In the genomic region with DNA sequence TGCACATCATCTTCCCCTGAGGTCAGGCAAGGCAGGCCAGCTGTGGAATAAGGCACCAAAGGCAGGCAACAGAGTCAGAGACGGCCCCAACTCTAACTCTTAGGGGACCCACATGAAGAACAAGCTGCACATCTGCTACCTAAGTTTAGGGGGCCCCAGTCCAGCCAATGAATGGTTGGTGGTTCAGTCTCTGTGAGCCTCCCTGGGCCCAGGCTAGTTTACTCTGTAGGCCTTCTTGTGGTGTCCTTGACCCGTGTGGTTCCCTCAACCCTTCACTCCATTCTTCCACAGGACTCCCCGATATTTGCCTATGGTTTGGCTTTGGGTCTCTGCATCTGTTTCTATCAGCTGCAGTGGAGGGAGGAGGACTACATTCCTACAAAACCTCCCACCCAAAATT, we compare ENCODE assay signal across 19 mouse cellular contexts.
"Had no signal": no experiment of that assay in that cellular context is flagged by ENCODE, and none has a peak within 500 bp of the region (broad histone marks: within the 10 kb centered on the region; RNA-seq: fewer than 3 reads in every experiment).

No protein-coding gene starts in this region.

- H3K36me3 ChIP-seq: limb, embryonic 12.5 days; limb, embryonic 15.5 days; midbrain, embryonic 12.5 days; midbrain, embryonic 15.5 days; neural tube, embryonic 12.5 days; neural tube, embryonic 15.5 days; stomach, embryonic 15.5 days had no signal

- H3K4me3 ChIP-seq: limb, embryonic 12.5 days; limb, embryonic 15.5 days; midbrain, embryonic 12.5 days; midbrain, embryonic 15.5 days; neural tube, embryonic 12.5 days; neural tube, embryonic 15.5 days; stomach, embryonic 15.5 days had no signal

- H3K27me3 ChIP-seq: limb, embryonic 12.5 days; limb, embryonic 15.5 days; midbrain, embryonic 12.5 days; midbrain, embryonic 15.5 days; neural tube, embryonic 12.5 days; neural tube, embryonic 15.5 days; stomach, embryonic 15.5 days had no signal

- ATAC-seq: intestine, embryonic 16.5 days; midbrain, embryonic 15.5 days had no signal

- H3K4me1 ChIP-seq: limb, embryonic 12.5 days; limb, embryonic 15.5 days; midbrain, embryonic 15.5 days; neural tube, embryonic 12.5 days; neural tube, embryonic 15.5 days; stomach, embryonic 15.5 days had no signal

- H3K27ac ChIP-seq: limb, embryonic 12.5 days; limb, embryonic 15.5 days; midbrain, embryonic 12.5 days; midbrain, embryonic 15.5 days; neural tube, embryonic 12.5 days; neural tube, embryonic 15.5 days; stomach, embryonic 15.5 days had no signal

- H3K9ac ChIP-seq: limb, embryonic 12.5 days; limb, embryonic 15.5 days; lung, embryonic 14.5 days; midbrain, embryonic 12.5 days; midbrain, embryonic 15.5 days; neural tube, embryonic 12.5 days; neural tube, embryonic 15.5 days; stomach, embryonic 15.5 days had no signal

- H3K4me2 ChIP-seq: limb, embryonic 12.5 days; limb, embryonic 15.5 days; lung, embryonic 14.5 days; midbrain, embryonic 12.5 days; midbrain, embryonic 15.5 days; neural tube, embryonic 12.5 days; neural tube, embryonic 15.5 days; stomach, embryonic 15.5 days had no signal

- DNase-seq: kidney, adult 18-20 months; kidney, postnatal 14 days; kidney, postnatal 4 days; left cerebral cortex, postnatal 4 days; lung, embryonic 14.5 days; lung, postnatal 10 days; lung, postnatal 36 days; right cerebral cortex, adult 18-20 months; right cerebral cortex, postnatal 14 days; right cerebral cortex, postnatal 4 days; thymus, postnatal 25 days had no signal

- H3K9me3 ChIP-seq: limb, embryonic 12.5 days; limb, embryonic 15.5 days; midbrain, embryonic 12.5 days; midbrain, embryonic 15.5 days; neural tube, embryonic 12.5 days; neural tube, embryonic 15.5 days; stomach, embryonic 15.5 days had no signal
